Mouse (Mus musculus): ENCODE results near the gene Gm29289. TPM values are rescaled to one million over a fixed set of nuclear protein-coding genes. Genes with fewer than 3 reads are reported as not detected.
"Not testable (repeated sequence)": the region's sequence is repeated elsewhere in the genome, so short reads cannot be mapped to it uniquely, and the experiment has no call there.

Gene Gm29289
- not detected in 2 replicates for polyA plus RNA-seq (2016; fragmentation: Nextera tagmentation; extraction: Ambion mirVana)

GRCm38 (mm10) chrY:2932282-2932681 lies at the start of gene Gm29289:
Gm29289 (plus strand) TSS chrY:2932582.
- not testable (repeated sequence) for H3K27me3 ChIP-seq (replicated peaks); H3K36me3 ChIP-seq; H3K4me3 ChIP-seq; H3K9me3 ChIP-seq; ATAC-seq (ENCODE audit: low FRiP score, low read depth); H3K9ac ChIP-seq; H3K27ac ChIP-seq; H3K4me1 ChIP-seq; H3K4me2 ChIP-seq (replicated peaks)
- WGBS = no CpG with 5 or more reads among the region's 9 CpGs

- not testable (repeated sequence) for H3K36me3 ChIP-seq; H3K4me1 ChIP-seq; H3K4me2 ChIP-seq (replicated peaks); H3K4me3 ChIP-seq; H3K27ac ChIP-seq; ATAC-seq (ENCODE audit: low FRiP score, low read depth); H3K27me3 ChIP-seq (replicated peaks); H3K9ac ChIP-seq; H3K9me3 ChIP-seq
- WGBS = no CpG with 5 or more reads among the region's 9 CpGs
Measured at GRCm38 (mm10) chrY:2900689-2901088, 31.7 kb upstream of the Gm29289 start, which contains the start of gene Gm10352. Gm10352 (plus strand) TSS chrY:2900989.

Other genes starting within 250 kb of the Gm29289 start
- gene H2al2b, start 211.9 kb upstream of the Gm29289 start, polyA plus RNA-seq (2016; fragmentation: Nextera tagmentation; extraction: Ambion mirVana) = not detected in 2 replicates
- gene Gm4064, start 136.4 kb upstream of the Gm29289 start, polyA plus RNA-seq (2016; fragmentation: Nextera tagmentation; extraction: Ambion mirVana) = not detected in 2 replicates
- not detected in 2 replicates for gene Rbmy, start 101.9 kb upstream of the Gm29289 start, polyA plus RNA-seq (2016; fragmentation: Nextera tagmentation; extraction: Ambion mirVana)
- not detected in 2 replicates for gene Gm10256, start 101.9 kb upstream of the Gm29289 start, polyA plus RNA-seq (2016; fragmentation: Nextera tagmentation; extraction: Ambion mirVana)
- gene Gm10352, start 31.6 kb upstream of the Gm29289 start, polyA plus RNA-seq (2016; fragmentation: Nextera tagmentation; extraction: Ambion mirVana) = 0.16 TPM in 1 of 2 replicates, not detected in the other

All from neural tube, embryonic 12.5 days (tissue).